Mouse (Mus musculus) CH12.LX (cell line): ENCODE results near the gene Cntn4. TPM values are rescaled to one million over a fixed set of nuclear protein-coding genes. Genes with fewer than 3 reads are reported as not detected.

Experiments used
- DNase-seq: peaks from one replicate; pipeline ENCODE4 v3.0.0-alpha.2; 2013; ENCODE audit errors: extremely low read depth
- H3K27ac ChIP-seq: 2 replicates; pipeline ENCODE4 v1.5.1; 2012; ENCODE audit warnings: low read depth, mild to moderate bottlenecking, control low read depth, moderate library complexity; ENCODE audit not compliant: insufficient read depth
- H3K27me3 ChIP-seq: replicated peaks from 2 replicates; pipeline ENCODE3; 2012; ENCODE audit warnings: inconsistent platforms
- H3K36me3 ChIP-seq, 2 experiments: replicated peaks in 1 of 2; 2 replicates each; pipeline versions ENCODE3 to v1.6.1; 2012; ENCODE audit warnings: inconsistent platforms in 1 of 2, low read length in 1 of 2, mild to moderate bottlenecking in 1 of 2, mixed read lengths in 1 of 2, moderate library complexity in 1 of 2; ENCODE audit not compliant: control insufficient read depth in 1 of 2, insufficient read depth in 1 of 2
- H3K4me1 ChIP-seq, 2 experiments: 2 replicates each; pipeline ENCODE4 v1.6.1; 2012; ENCODE audit warnings: inconsistent platforms in 1 of 2, moderate library complexity in 1 of 2; ENCODE audit not compliant: insufficient read depth in 2 of 2, control insufficient read depth in 1 of 2
- H3K4me2 ChIP-seq: 2 replicates; pipeline ENCODE4 v1.6.1; 2012; ENCODE audit warnings: low read depth, mild to moderate bottlenecking, control low read depth; ENCODE audit not compliant: poor library complexity, insufficient read depth, severe bottlenecking
- H3K4me3 ChIP-seq, 3 experiments: fragments of 150-350 bp in 1 of 3; sonication (generic) in 1 of 3; replicated peaks in 1 of 3; 2 replicates each; pipeline versions ENCODE3 to v1.5.1; 2011 to 2012; ENCODE audit warnings: low read depth in 2 of 3, low read length in 2 of 3, mild to moderate bottlenecking in 2 of 3, moderate library complexity in 2 of 3, control low read depth in 1 of 3, improper control_type of control experiment in 1 of 3, inconsistent platforms in 1 of 3, mixed read lengths in 1 of 3; ENCODE audit not compliant: poor library complexity in 1 of 3
- H3K79me2 ChIP-seq: replicated peaks from 2 replicates; pipeline ENCODE4 v1.6.1; 2012; ENCODE audit warnings: mild to moderate bottlenecking, moderate library complexity; ENCODE audit not compliant: control insufficient read depth, poor library complexity, insufficient read depth, severe bottlenecking; ENCODE audit errors: extremely low read depth
- H3K9ac ChIP-seq: 2 replicates; pipeline ENCODE4 v1.6.1; 2012; ENCODE audit warnings: low read depth, mild to moderate bottlenecking, control low read depth, moderate library complexity; ENCODE audit not compliant: insufficient read depth
- H3K9me3 ChIP-seq: replicated peaks from 2 replicates; pipeline ENCODE3; 2012; ENCODE audit warnings: low read length, inconsistent platforms, mixed read lengths
- BHLHE40 ChIP-seq: IDR thresholded peaks from 2 replicates; pipeline ENCODE4 v1.6.1; 2011; ENCODE audit warnings: mild to moderate bottlenecking, low read depth, low read length, improper control_type of control experiment
- CHD1 ChIP-seq: IDR thresholded peaks from 2 replicates; pipeline ENCODE4 v1.6.1; 2012; ENCODE audit warnings: low read depth, low read length, improper control_type of control experiment, inconsistent platforms
- CHD2 ChIP-seq: IDR thresholded peaks from 2 replicates; pipeline ENCODE4 v1.6.1; 2011; ENCODE audit warnings: low read length, improper control_type of control experiment
- CTCF ChIP-seq, 2 experiments: IDR thresholded peaks in 1 of 2; conservative IDR thresholded peaks in 1 of 2; 2 replicates each; pipeline ENCODE4 v1.5.1; 2011 to 2012; ENCODE audit warnings: low read depth in 2 of 2, low read length in 2 of 2, improper control_type of control experiment in 1 of 2, inconsistent platforms in 1 of 2, mild to moderate bottlenecking in 1 of 2, moderate library complexity in 1 of 2
- EP300 ChIP-seq: IDR thresholded peaks from 2 replicates; pipeline ENCODE4 v1.6.1; 2011; ENCODE audit warnings: low read length, improper control_type of control experiment
- ETS1 ChIP-seq: conservative IDR thresholded peaks from 2 replicates; pipeline ENCODE4 v1.6.1; 2012; ENCODE audit warnings: low read depth, mild to moderate bottlenecking, inconsistent platforms, low read length, improper control_type of control experiment, moderate library complexity
- IRF4 ChIP-seq: IDR thresholded peaks from 2 replicates; pipeline ENCODE4 v1.6.1; 2014; ENCODE audit warnings: low read depth, mild to moderate bottlenecking, inconsistent platforms, low read length, improper control_type of control experiment
- JUN ChIP-seq: IDR thresholded peaks from 2 replicates; pipeline ENCODE4 v1.6.1; 2011; ENCODE audit warnings: low read depth, mild to moderate bottlenecking, low read length, improper control_type of control experiment, moderate library complexity; ENCODE audit not compliant: insufficient read depth
- JUND ChIP-seq: conservative IDR thresholded peaks from 2 replicates; pipeline ENCODE4 v1.6.1; 2011; ENCODE audit warnings: low read depth, low read length, improper control_type of control experiment
- KAT2A ChIP-seq: IDR thresholded peaks from 2 replicates; pipeline ENCODE4 v1.6.1; 2012; ENCODE audit warnings: low read length, improper control_type of control experiment, inconsistent platforms; ENCODE audit not compliant: insufficient replicate concordance
- MAX ChIP-seq: IDR thresholded peaks from 2 replicates; pipeline ENCODE4 v1.6.1; 2011; ENCODE audit warnings: low read length, improper control_type of control experiment
- MAZ ChIP-seq: IDR thresholded peaks from 2 replicates; pipeline ENCODE4 v1.6.1; 2012; ENCODE audit warnings: low read depth, mild to moderate bottlenecking, inconsistent platforms, low read length, improper control_type of control experiment, moderate library complexity
- MYC ChIP-seq: IDR thresholded peaks from 2 replicates; pipeline ENCODE4 v1.6.1; 2011; ENCODE audit warnings: low read depth, mild to moderate bottlenecking, improper control_type of control experiment, low read length
- NRF1 ChIP-seq: IDR thresholded peaks from 2 replicates; pipeline ENCODE4 v1.6.1; 2014; ENCODE audit warnings: low read depth, mild to moderate bottlenecking, inconsistent platforms, low read length, improper control_type of control experiment, moderate library complexity
- PAX5 ChIP-seq: IDR thresholded peaks from 2 replicates; pipeline ENCODE4 v1.6.1; 2012; ENCODE audit warnings: low read length, inconsistent platforms, mixed read lengths
- POLR2A ChIP-seq: IDR thresholded peaks from 2 replicates; pipeline ENCODE4 v1.6.1; 2011; ENCODE audit warnings: low read depth, mild to moderate bottlenecking, improper control_type of control experiment, low read length
- SIN3A ChIP-seq: IDR thresholded peaks from 2 replicates; pipeline ENCODE4 v1.6.1; 2012; ENCODE audit warnings: low read length, improper control_type of control experiment, inconsistent platforms
- SMC3 ChIP-seq: IDR thresholded peaks from 2 replicates; pipeline ENCODE4 v1.6.1; 2011; ENCODE audit warnings: low read depth, low read length, improper control_type of control experiment
- UBTF ChIP-seq: IDR thresholded peaks from 2 replicates; pipeline ENCODE4 v1.6.1; 2012; ENCODE audit warnings: low read depth, mild to moderate bottlenecking, inconsistent platforms, low read length, improper control_type of control experiment, moderate library complexity
- USF1 ChIP-seq: IDR thresholded peaks from 2 replicates; pipeline ENCODE4 v1.6.1; 2014; ENCODE audit warnings: low read depth, mild to moderate bottlenecking, inconsistent platforms, low read length, improper control_type of control experiment
- USF2 ChIP-seq: conservative IDR thresholded peaks from 2 replicates; pipeline ENCODE4 v1.6.1; 2011; ENCODE audit warnings: low read depth, low read length, improper control_type of control experiment
- ZC3H11A ChIP-seq: IDR thresholded peaks from 2 replicates; pipeline ENCODE4 v1.6.1; 2012; ENCODE audit warnings: low read depth, mild to moderate bottlenecking, inconsistent platforms, low read length, improper control_type of control experiment
- ZMIZ1 ChIP-seq: IDR thresholded peaks from 2 replicates; pipeline ENCODE4 v1.6.1; 2012; ENCODE audit warnings: low read depth, mild to moderate bottlenecking, inconsistent platforms, low read length, improper control_type of control experiment
- ZNF384 ChIP-seq: IDR thresholded peaks from 2 replicates; pipeline ENCODE4 v1.6.1; 2012; ENCODE audit warnings: low read depth, low read length, improper control_type of control experiment, inconsistent platforms
- dilution Hi-C: fragments of 300-500 bp; cut with MboI; formaldehyde crosslinking; loops from 2 replicates; pipeline ENCODE4 v1.14.3; 2020; ENCODE audit warnings: low sequenced_read_pairs; ENCODE audit not compliant: extremely low pct_unique_long_range_greater_than_20kb, extremely low pct_ligation_motif_present
- in situ Hi-C: fragments of 300-500 bp; cut with MboI; formaldehyde crosslinking; loops from 3 replicates; pipeline ENCODE4 v1.14.3; 2019; ENCODE audit warnings: low sequenced_read_pairs, low pct_ligation_motif_present, low pct_unique_long_range_greater_than_20kb, mixed read lengths
- polyA plus RNA-seq: library from polyadenylated mRNA; unstranded; fragments of >175 nt; gene quantifications from 2 replicates; pipeline ENCODE4 v1.2.1, GENCODE M21; 2012; ENCODE audit warnings: low read depth; ENCODE audit not compliant: insufficient read length
- total RNA-seq, 2 experiments: library from RNA; depleted of rRNA; stranded (reverse); fragments of 300-350 nt in 1 of 2; fragments of >200 nt in 1 of 2; gene quantifications; 2 replicates each; pipeline ENCODE4 v1.2.3; 2012 to 2014

Gene Cntn4
- total and polyA plus RNA-seq, 3 experiments = 0.14 TPM; not detected in 2

GRCm38 (mm10) chr6:106422947-106423346 is 745.5 kb downstream of the Cntn4 start:
- Histone ChIP-seq H3K4me3 (no peak overlapping the region), H3K27ac (no peak overlapping the region), H3K79me2 (no peaks in the 10 kb centered on the region), H3K36me3 (no peaks in the 10 kb centered on the region), H3K4me1 (no peaks in the 10 kb centered on the region), H3K27me3 (no peaks in the 10 kb centered on the region), H3K9me3 (no peaks in the 10 kb centered on the region), H3K9ac (no peak overlapping the region), H3K4me2 (no peak overlapping the region)
- no peak for DNase-seq
- no peak for TF ChIP-seq EP300
- no peak for TF ChIP-seq POLR2A
- TF ChIP-seq USF2 = no peak
- no peak for TF ChIP-seq ETS1
- no peak for TF ChIP-seq PAX5
- no peak for TF ChIP-seq MYC
- no peak for TF ChIP-seq BHLHE40
- TF ChIP-seq KAT2A = no peak
- no peak for TF ChIP-seq MAZ
- dilution Hi-C loops = no loop called here
- in situ Hi-C loops = no loop called here

GRCm38 (mm10) chr6:106423471-106423870 is 746.0 kb downstream of the Cntn4 start:
- H3K27ac ChIP-seq = no peak overlapping the region

GRCm38 (mm10) chr6:106426615-106427014 is 749.2 kb downstream of the Cntn4 start:
- no peak overlapping the region for H3K4me2 ChIP-seq
- H3K9me3 ChIP-seq = no peaks in the 10 kb centered on the region
- no peaks in the 10 kb centered on the region for H3K4me1 ChIP-seq
- no peaks in the 10 kb centered on the region for H3K27me3 ChIP-seq
- H3K27ac ChIP-seq = no peak overlapping the region
- no peak for DNase-seq
- in situ Hi-C loops = no loop called here
- dilution Hi-C loops = no loop called here
- TF ChIP-seq ZMIZ1 = no peak
- TF ChIP-seq CHD2 = no peak
- no peak for TF ChIP-seq JUND
- TF ChIP-seq SMC3 = no peak
- no peak for TF ChIP-seq ZNF384
- TF ChIP-seq NRF1 = no peak
- no peak for TF ChIP-seq MAX
- TF ChIP-seq KAT2A = no peak
- TF ChIP-seq IRF4 = no peak
- no peak for TF ChIP-seq EP300
- TF ChIP-seq SIN3A = no peak
- no peak for TF ChIP-seq ZC3H11A
- TF ChIP-seq JUN = no peak
- H3K4me3 ChIP-seq = no peak overlapping the region
- H3K36me3 ChIP-seq = no peaks in the 10 kb centered on the region
- no peak overlapping the region for H3K9ac ChIP-seq
- H3K79me2 ChIP-seq = no peaks in the 10 kb centered on the region

More at GRCm38 (mm10) chr6:106423471-106423870, 746.0 kb downstream of the Cntn4 start:
- no peak overlapping the region for H3K4me3 ChIP-seq
- H3K4me1 ChIP-seq = no peaks in the 10 kb centered on the region
- no peaks in the 10 kb centered on the region for H3K9me3 ChIP-seq
- H3K9ac ChIP-seq = no peak overlapping the region
- dilution Hi-C loops = no loop called here
- DNase-seq = no peak
- in situ Hi-C loops = no loop called here
- no peak overlapping the region for H3K4me2 ChIP-seq
- no peaks in the 10 kb centered on the region for H3K36me3 ChIP-seq
- TF ChIP-seq PAX5 (no peak), JUND (no peak), UBTF (no peak), CTCF (conservative IDR thresholded peaks at IDR 0.05 in 1 of 2, IDR thresholded peaks at IDR 0.05 in 1 of 2; ENCODE audit: low read depth in 2 of 2, low read length in 2 of 2) (no peak), EP300 (no peak), USF1 (no peak), JUN (no peak), CHD1 (no peak)
- no peaks in the 10 kb centered on the region for H3K27me3 ChIP-seq
- no peaks in the 10 kb centered on the region for H3K79me2 ChIP-seq
